Mouse (Mus musculus) ES-E14 (cell line): ENCODE measurements at regions not wholly inside any gene's neighbourhood (a gene's known extent, or its start where the extent isn't known, plus 50 kb on each side); places are given as distances from the start of the nearest gene placed in this dataset.

Experiments
- DNase-seq: peaks from one replicate; pipeline ENCODE4 v3.0.0-alpha.2; 2013; ENCODE audit warnings: low read depth, low spot score
- H3K27ac ChIP-seq: 2 replicates; pipeline ENCODE4 v1.5.1; 2012; ENCODE audit warnings: low read depth, mild to moderate bottlenecking, low read length, moderate library complexity, mixed read lengths; ENCODE audit not compliant: poor library complexity, insufficient read depth, severe bottlenecking
- H3K36me3 ChIP-seq: 2 replicates; pipeline ENCODE4 v1.6.1; 2012; ENCODE audit warnings: mild to moderate bottlenecking, low read length, moderate library complexity, mixed read lengths; ENCODE audit not compliant: control insufficient read depth, poor library complexity, insufficient read depth, severe bottlenecking
- H3K4me1 ChIP-seq, 2 experiments: fragments of 150-350 bp in 1 of 2; sonication (generic) in 1 of 2; 2 replicates each; pipeline ENCODE4 v1.6.1; 2012; ENCODE audit warnings: low read length in 2 of 2, mild to moderate bottlenecking in 1 of 2, mixed read lengths in 1 of 2; ENCODE audit not compliant: control insufficient read depth in 2 of 2, insufficient read depth in 2 of 2, poor library complexity in 1 of 2
- H3K4me3 ChIP-seq, 2 experiments: fragments of 150-350 bp in 1 of 2; sonication (generic) in 1 of 2; 2 replicates each; pipeline ENCODE4 v1.5.1; 2012; ENCODE audit warnings: low read length in 2 of 2, low read depth in 1 of 2, mild to moderate bottlenecking in 1 of 2, mixed read lengths in 1 of 2; ENCODE audit not compliant: insufficient read depth in 1 of 2, poor library complexity in 1 of 2, severe bottlenecking in 1 of 2
- H3K9ac ChIP-seq: 2 replicates; pipeline ENCODE4 v1.6.1; 2012; ENCODE audit warnings: low read depth, mild to moderate bottlenecking, low read length, mixed read lengths; ENCODE audit not compliant: poor library complexity, insufficient read depth, severe bottlenecking
- H3K9me3 ChIP-seq: fragments of 150-350 bp; sonication (generic); 2 replicates; pipeline ENCODE4 v1.6.1; 2012; ENCODE audit warnings: low read depth, mild to moderate bottlenecking, low read length; ENCODE audit not compliant: control insufficient read depth, insufficient read depth
- CHD2 ChIP-seq: IDR thresholded peaks from 2 replicates; pipeline ENCODE4 v1.6.1; 2014; ENCODE audit warnings: mild to moderate bottlenecking, low read depth, low read length, inconsistent platforms
- HCFC1 ChIP-seq: IDR thresholded peaks from 2 replicates; pipeline ENCODE4 v1.6.1; 2012; ENCODE audit warnings: low read length, inconsistent platforms, borderline replicate concordance; ENCODE audit not compliant: insufficient read depth
- MAFK ChIP-seq: IDR thresholded peaks from 2 replicates; pipeline ENCODE4 v1.6.1; 2014; ENCODE audit warnings: mild to moderate bottlenecking, low read depth, low read length, inconsistent platforms; ENCODE audit not compliant: insufficient read depth
- ZC3H11A ChIP-seq: IDR thresholded peaks from 2 replicates; pipeline ENCODE4 v1.6.1; 2012; ENCODE audit warnings: low read depth, mild to moderate bottlenecking, inconsistent platforms, low read length, borderline replicate concordance
- ZNF384 ChIP-seq: IDR thresholded peaks from 2 replicates; pipeline ENCODE4 v1.6.1; 2012; ENCODE audit warnings: low read depth, low read length, inconsistent platforms
- in situ Hi-C, 2 experiments: fragments of 600-800 bp; cut with MboI; formaldehyde crosslinking; loops; one replicate each; pipeline ENCODE4 v1.15.1; 2025; ENCODE audit warnings: low sequenced_read_pairs in 2 of 2, inconsistent platforms in 1 of 2; ENCODE audit not compliant: unreplicated experiment in 2 of 2

DNA sequence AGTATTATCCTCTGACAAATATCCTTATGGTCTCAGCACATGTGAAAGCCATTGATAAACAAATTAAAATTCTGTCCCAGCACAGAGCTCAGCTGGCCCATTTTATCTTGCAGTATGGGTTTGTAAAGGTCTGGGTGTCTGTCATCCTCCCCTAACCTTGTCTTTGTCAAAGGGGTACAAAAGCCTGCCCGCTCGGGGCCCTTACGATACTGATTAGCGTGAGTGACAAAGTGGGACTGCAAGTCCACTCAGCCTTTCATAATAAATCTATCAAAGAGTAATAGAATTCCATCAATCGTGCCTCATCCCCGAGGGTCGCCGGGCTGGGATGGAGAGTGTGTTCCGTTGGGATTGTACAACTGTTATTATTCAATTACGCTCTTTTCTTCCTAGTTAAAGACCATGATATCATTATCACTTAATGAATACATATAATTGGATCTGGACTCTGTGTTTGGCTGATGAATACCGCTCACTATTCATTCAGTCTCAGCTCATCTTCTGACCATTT, 82.0 kb upstream of the Foxd3 start:
- H3K27ac ChIP-seq: no peak overlapping the region
- TF ChIP-seq CHD2 (no peak), HCFC1 (no peak), ZC3H11A (no peak), ZNF384 (no peak), MAFK (no peak)
- peaks cover 8 to 9% of the 10 kb centered on the region in 2 experiments; a peak in 2 of 4 replicates for H3K4me1 ChIP-seq
- no peaks in the 10 kb centered on the region for H3K36me3 ChIP-seq
- H3K9me3 ChIP-seq: no peaks in the 10 kb centered on the region
- in situ Hi-C loops: no loop called here
- no peak for DNase-seq
- H3K4me3 ChIP-seq: no peak overlapping the region
- H3K9ac ChIP-seq: no peak overlapping the region

DNA sequence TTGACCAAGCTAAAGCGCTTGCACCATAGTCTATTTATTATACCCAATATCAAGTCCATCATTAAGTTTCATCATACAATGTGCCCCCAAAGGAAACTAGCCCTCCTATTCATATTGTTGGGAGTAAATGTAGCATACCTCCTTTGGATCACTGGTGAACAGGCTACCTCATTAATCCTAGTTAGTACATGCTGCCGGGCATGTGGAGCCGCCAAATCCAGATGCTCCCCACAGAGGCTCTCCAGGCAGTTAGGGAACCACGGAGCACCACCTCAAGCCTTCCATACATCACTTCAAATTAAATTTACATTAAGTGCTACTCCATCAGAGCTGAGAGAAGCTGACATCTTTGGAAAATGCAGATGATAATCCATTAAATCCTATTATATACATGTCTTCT, 81.1 kb upstream of the Foxd3 start:
- in situ Hi-C loops: no loop called here
- no peak for DNase-seq
- no peak overlapping the region for H3K4me3 ChIP-seq
- no peak overlapping the region for H3K27ac ChIP-seq
- H3K36me3 ChIP-seq: no peaks in the 10 kb centered on the region
- H3K9ac ChIP-seq: no peak overlapping the region
- peaks cover 7 to 8% of the 10 kb centered on the region in 2 experiments; a peak in 2 of 4 replicates for H3K4me1 ChIP-seq
- TF ChIP-seq HCFC1 (no peak), ZNF384 (no peak), MAFK (no peak), ZC3H11A (no peak)
- no peaks in the 10 kb centered on the region for H3K9me3 ChIP-seq

DNA sequence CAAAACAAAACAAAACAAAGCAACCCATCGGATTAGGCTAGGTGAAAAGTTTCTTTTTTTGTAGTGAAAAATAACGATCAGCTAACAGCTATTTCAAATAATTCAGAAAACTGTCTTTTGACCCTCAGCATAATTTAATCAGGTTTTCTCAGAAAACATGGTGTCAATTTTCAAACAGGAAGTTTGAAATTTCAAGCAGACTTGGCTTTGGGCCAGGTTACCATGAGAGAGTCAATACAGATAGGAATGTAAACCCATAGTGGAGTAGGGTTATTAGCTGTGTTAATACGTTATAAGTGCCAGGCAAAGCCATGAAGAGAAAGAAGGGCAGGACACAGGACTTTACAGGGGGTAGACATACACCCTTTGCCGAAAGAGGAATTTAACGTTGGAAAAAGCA, 58.3 kb upstream of the Foxd3 start:
- H3K36me3 ChIP-seq: no peaks in the 10 kb centered on the region
- in situ Hi-C loops: no loop called here
- TF ChIP-seq CHD2: no peak
- TF ChIP-seq HCFC1: no peak
- TF ChIP-seq ZC3H11A: no peak
- TF ChIP-seq MAFK: no peak
- no peak for TF ChIP-seq ZNF384
- no peaks in the 10 kb centered on the region for H3K9me3 ChIP-seq
- H3K4me1 ChIP-seq: no peaks in the 10 kb centered on the region
- H3K4me3 ChIP-seq: no peak overlapping the region
- no peak for DNase-seq
- H3K9ac ChIP-seq: no peak overlapping the region
- H3K27ac ChIP-seq: no peak overlapping the region

DNA sequence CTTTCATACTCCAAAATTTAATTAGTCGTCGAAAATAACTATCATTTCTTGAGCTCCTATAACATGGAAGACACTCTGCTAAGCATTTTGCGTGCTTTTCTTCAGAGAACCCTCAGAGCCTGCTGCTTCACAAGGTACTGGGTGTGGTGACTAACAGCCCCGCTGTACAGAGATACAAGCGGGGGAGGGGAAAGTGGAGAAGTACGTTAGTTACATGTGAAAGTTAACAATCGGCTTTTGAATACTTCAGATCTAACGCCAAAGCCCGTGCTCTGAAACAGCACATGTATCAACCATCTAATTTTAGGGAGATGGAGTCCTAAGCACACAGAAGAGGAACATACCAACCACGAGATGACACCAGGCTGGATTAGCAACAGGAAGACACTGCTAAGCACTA, 55.4 kb upstream of the Foxd3 start:
- in situ Hi-C loops: no loop called here
- DNase-seq: peak; percentile 27
- no peak overlapping the region for H3K9ac ChIP-seq
- H3K36me3 ChIP-seq: no peaks in the 10 kb centered on the region
- no peaks in the 10 kb centered on the region for H3K4me1 ChIP-seq
- TF ChIP-seq ZC3H11A (no peak), CHD2 (no peak), ZNF384 (no peak), HCFC1 (no peak), MAFK (no peak)
- H3K9me3 ChIP-seq: no peaks in the 10 kb centered on the region
- no peak overlapping the region for H3K4me3 ChIP-seq
- H3K27ac ChIP-seq: no peak overlapping the region

DNA sequence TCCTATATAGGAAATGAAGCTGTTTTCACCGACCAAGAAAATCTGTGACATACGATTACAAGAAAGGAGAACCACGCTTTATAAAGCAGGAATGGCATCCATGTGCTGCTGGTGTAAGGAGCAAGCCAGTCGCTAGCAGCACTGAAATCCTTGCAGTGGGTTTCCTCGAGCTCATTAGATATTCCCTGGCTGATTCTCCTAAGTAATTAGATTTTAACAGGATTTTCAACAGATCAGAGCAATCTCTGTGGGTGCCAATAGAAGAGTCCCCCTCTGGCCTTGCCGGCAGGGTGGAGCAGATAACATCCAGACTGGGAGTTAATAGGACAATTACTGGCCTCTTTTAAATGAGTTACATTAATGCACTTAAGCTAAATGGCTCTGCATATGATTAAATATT, 54.6 kb upstream of the Foxd3 start:
- in situ Hi-C loops: no loop called here
- Histone ChIP-seq H3K9ac (no peak overlapping the region), H3K4me3 (no peak overlapping the region), H3K9me3 (no peaks in the 10 kb centered on the region), H3K36me3 (no peaks in the 10 kb centered on the region), H3K27ac (no peak overlapping the region), H3K4me1 (no peaks in the 10 kb centered on the region)
- TF ChIP-seq ZC3H11A (no peak), CHD2 (no peak), ZNF384 (no peak), HCFC1 (no peak)
- DNase-seq: no peak
